Mouse (Mus musculus) C2C12 (cell line): Measurements from ENCODE around the gene Resf1.

Experiments
- CEBPB ChIP-seq: IDR thresholded peaks from one replicate; pipeline ENCODE4 v1.6.1; 2011; ENCODE audit warnings: low read depth, mild to moderate bottlenecking, control low read depth, moderate library complexity
- CTCF ChIP-seq: IDR thresholded peaks from one replicate; pipeline ENCODE4 v1.5.1; 2011; ENCODE audit not compliant: control insufficient read depth, insufficient read depth, insufficient read length
- FOSL1 ChIP-seq: IDR thresholded peaks from one replicate; pipeline ENCODE4 v1.8.0; 2011; ENCODE audit warnings: mild to moderate bottlenecking, low read length; ENCODE audit not compliant: poor library complexity, insufficient read depth, severe bottlenecking
- MAX ChIP-seq: IDR thresholded peaks from one replicate; pipeline ENCODE4 v1.6.1; 2011; ENCODE audit warnings: mild to moderate bottlenecking, control low read depth
- MYOD1 ChIP-seq: IDR thresholded peaks from one replicate; pipeline ENCODE4 v1.6.1; 2011; ENCODE audit warnings: low read depth; ENCODE audit not compliant: control insufficient read depth, insufficient read length
- MYOG ChIP-seq: IDR thresholded peaks from one replicate; pipeline ENCODE4 v1.6.1; 2011; ENCODE audit not compliant: control insufficient read depth, insufficient read length; ENCODE audit errors: extremely low read depth
- USF1 ChIP-seq: IDR thresholded peaks from one replicate; pipeline ENCODE4 v1.6.1; 2011; ENCODE audit warnings: low read depth, mild to moderate bottlenecking, control low read depth, moderate library complexity

DNA sequence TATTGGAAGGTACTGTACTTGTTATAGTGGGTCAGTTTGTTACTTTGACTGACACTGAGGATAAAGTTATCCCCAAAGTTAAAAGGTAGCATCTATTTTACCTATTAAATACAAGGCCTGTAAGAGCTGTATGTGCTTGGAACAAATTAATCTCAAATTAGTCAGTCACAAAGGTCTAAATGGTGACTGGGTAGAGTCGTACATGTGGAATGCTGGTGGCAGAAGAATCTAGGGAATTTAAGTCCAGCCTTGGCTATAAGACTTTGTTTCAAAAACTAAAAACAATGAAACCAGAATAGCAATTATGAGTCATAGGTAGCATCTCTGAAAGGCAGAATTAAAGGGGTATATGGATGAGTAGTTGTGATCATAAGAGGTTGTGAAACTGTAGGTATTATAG, 21.1 kb downstream of the Resf1 start:
- TF ChIP-seq CTCF, result no peak
- no peak for TF ChIP-seq USF1
- no peak for TF ChIP-seq MAX
- no peak for TF ChIP-seq MYOG
- no peak for TF ChIP-seq MYOD1
- no peak for TF ChIP-seq CEBPB
- TF ChIP-seq FOSL1, result no peak
